Mouse (Mus musculus) thymus, postnatal 10 days (tissue): ENCODE measurements around the gene Bptf.
A peak's percentile ranks its signal among the peaks of the same experiment; 100 is the strongest.
"Not testable (repeated sequence)": the region's sequence is repeated elsewhere in the genome, so short reads cannot be mapped to it uniquely, and the experiment has no call there.

Source experiments
- DNase-seq, 2 experiments: peaks; one replicate each; pipeline ENCODE4 v3.0.0; 2021; ENCODE audit warnings: low spot score in 2 of 2

The Bptf gene

DNA sequence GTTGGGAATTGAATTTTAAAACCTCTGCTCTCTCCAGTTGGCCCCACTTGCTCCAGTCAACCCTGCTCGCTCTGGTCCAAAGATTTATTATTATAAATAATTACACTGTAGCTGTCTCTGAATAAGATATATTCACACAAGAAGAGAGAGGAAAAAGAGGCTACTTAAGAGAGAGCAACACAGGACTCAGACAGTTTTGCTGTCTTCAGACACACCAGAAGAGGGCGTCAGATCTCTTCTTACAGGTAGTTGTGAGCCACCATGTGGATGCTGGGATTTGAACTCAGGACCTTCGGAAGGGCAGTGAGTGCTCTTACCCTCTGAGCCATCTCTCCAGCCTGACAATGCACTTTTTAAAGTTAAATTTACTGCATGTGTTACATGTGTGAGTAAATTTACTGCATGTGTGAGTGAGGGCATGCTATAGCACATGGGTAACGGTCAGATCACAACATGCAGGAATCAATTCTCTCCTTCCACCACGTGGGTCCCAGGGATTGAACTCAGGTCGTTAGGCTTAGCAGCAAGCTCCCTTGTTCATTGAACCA is 114.5 kb downstream of the Bptf start:
- no peak for DNase-seq

DNA sequence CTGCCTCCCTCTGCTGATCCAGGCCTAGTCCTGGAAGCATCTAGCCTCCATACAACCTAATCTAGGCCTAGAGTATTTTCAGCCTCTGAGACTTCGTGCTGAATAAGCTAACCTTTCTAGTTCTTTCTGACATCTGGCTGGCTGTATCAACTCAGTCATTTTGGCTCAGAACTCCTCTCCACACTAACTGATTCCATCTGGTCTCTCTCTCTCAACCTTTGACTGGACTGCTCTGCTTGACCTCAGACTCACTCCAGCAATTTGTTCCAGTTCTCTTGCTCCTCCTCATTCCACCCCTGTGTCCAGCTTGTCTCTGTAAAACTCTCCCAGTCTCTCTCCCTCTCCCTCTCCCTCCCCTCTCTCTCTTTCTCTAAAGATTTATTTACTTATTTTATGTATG is 115.0 kb downstream of the Bptf start:
- no peak for DNase-seq

DNA sequence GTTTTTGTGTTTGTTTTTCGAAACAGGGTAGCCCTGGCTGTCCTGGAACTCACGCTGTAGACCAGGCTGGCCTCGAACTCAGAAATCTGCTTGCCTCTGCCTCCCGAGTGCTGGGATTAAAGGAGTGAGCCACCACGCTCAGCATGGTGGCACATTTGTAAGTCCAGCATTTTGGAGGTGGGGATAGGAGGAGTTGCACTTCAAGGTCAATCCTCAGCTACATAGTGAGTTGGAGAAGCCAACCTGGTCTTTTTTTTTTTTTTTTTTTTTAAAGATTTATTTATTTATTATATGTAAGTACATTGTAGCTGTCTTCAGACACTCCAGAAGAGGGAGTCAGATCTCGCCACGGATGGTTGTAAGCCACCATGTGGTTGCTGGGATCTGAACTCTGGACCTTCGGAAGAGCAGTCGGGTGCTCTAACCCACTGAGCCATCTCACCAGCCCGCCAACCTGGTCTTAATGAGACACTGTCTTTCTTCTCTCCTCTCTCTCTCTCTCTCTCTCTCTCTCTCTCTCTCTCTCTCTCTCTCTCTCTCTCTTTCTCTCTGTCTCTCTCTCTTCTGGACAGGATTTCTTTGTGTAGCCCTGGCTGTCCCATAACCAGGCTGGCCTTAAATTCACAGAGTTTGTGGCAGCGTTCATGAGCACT is 116.3 kb downstream of the Bptf start:
- DNase-seq = not testable (repeated sequence)

DNA sequence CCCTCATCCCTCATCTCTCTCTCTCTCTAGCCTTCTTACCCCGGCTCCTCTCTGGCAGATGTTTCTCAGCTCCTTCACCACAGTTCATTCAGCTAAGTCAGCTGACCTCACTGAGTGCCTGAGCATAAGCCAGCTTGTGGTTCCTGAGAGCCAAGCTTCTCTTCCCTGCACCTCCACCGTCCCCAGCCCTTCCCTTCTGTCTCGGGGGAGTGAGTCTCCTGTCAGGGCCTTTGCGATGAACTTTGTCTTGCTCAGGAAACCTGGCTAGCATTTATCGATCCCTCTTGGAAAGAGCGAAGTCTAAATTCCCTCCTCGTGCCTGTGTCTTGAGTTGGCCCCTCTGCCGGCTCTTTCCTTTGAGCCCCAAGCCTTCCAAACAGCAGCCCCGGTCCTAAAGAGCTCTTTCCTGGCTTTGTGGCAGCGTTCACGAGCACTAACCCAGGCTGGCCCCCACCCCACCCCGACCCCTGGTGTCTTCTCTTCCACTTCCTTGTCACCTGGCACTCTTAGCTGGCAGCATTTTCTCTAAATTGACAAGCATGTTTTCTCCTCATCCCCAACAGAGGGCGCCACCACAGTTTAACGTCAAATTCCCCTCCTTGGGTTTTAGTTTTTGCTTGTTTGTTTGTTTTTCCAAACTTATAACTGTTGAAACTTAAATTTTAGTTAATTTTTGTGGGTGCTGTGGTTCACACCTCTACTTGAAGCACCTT is 117.2 kb downstream of the Bptf start:
- peak; percentile 45 to 67 for DNase-seq

DNA sequence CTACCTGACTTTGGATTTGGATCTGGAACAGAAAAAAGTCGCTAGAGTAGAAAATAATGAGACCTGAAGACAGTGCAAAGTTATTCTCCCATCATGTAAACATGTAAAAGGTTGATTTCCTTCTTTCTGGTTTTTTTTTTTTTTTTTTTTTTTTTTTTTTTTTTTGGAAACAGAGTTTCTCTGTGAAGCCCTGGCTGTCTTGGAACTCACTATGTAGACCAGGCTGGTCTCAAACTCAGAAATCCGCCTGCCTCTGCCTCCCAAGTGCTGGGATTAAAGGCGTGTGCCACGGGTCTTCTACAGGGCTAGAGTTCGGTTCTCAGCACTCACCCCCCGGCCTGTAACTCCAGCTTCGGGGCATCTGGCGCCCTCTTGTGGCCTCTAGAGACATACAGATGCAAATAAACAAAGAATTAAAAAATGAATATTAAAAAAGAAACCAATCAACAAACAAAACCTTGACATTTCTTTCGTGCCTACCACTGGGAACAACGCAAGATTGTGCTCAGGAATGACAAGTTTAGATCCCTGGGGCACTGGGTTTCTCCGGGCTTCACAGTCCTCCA is 117.8 kb downstream of the Bptf start:
- DNase-seq = no peak

DNA sequence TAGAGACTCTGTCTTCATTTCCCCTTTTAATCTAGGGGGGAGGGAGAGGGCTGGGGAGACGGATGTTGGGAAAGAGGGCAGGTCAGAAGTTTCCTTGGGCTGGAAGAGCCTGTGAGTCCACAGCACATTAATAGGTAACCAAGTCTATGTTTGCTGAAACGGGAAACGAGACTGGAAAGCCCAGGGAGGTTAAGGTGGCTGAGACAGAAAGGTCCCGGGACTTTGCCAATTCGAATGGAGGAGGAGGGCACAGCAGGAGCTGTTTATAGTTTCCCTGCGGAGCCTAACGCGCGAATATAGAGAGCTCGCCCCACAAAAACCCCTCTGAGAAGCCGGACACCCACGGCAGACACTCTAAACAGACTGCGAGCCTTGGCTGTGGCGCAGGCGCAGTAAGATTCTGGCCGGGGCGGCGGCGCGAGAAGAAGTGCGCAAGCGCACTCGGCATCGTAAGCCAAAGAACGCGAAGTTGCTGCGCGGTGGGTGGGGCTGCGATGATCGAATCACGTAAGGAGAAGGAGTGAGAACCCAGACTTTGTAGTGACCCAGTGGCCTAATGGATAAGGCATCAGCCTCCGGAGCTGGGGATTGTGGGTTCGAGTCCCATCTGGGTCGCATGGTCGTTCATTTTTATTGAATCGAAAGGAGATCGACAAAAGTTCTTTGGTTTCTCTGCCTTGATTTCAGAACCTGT is 119.5 kb downstream of the Bptf start:
- DNase-seq = peak; percentile 92 to 95

DNA sequence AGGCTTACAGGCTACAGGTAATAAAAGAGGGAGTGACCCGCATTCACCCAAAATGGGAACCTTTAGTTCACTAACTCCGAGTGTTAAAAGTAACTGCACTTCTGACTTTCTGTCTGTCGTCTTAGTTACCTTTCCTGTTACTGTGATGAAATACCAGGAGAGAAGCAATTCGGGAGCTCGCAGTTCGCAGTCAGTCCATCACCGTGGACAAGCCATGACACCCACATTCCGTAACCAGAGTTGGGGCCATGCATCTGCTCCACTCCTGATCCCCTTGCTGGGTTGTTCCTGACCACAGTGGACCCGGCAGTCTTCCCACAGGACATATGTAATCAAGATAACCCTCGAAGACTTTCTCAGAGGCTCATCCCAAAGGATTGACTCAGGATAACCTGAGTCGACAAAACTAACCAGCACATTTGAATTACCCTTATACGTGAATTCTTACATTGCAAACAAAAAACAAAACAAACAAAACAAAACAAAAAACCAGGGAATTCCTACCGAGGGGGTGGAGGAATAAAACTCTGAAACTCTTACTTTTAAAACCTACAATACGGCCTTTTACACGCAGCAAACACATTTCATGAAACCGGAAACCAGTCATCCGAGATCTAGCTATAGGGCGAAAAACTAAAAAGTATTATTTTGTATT is 120.1 kb downstream of the Bptf start:
- no peak for DNase-seq

DNA sequence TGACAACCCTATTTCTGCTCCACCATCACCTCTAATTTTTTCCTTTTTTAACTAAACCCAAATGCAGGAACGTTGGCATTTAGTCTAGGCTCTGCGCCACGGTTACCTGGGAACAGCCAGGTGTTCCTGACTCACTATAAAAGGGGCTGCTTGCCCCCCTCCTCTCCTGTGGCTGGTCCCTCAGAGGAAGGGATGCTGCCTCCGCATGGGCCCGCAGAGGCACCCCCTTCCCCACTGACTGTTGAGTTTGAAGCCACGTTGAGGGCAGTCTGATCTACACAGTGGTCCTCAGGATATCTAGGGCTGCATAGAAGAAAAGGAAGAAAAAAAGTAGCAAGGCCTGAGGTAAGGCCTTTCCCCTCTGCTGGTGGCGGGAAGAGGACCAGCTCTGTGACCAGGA is 120.8 kb downstream of the Bptf start:
- DNase-seq = no peak

DNA sequence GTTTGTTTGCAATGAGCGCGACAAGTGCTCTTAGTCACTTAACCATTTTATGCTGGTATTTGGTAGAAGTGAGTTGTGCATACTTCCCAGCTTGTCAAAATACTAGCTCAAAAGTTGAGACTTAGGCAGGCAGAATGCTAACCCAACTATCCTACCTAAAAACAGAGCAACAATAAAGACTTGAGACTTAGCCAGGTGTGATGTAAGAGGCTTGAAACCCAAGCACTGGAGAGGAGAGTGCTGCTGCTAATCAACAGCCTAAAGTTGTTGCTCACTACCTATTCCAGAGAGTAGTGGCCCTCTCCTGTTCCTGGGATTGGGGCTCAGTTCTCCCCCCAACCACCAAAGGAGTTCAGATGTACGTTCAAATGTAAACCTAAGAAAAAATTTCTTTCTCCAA is 121.5 kb downstream of the Bptf start:
- DNase-seq = no peak

DNA sequence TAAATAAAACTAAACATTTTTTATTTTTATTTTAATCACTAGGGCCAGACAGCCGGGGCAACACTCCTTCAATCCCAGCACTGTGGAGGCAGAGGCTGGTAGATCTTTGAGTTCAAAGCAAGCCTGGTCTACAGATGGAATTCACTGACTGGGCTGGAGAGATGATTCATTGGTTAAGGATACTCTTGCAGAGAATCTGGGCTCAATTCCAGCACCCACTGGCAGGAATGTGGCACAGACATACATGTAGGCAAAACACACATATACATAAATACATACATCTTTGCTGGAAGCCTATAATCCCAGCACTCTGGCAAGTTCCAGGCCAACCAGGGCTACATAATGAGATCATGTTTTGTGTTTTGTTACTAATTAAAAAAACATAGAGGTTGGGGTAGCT is 126.4 kb downstream of the Bptf start:
- no peak for DNase-seq

DNA sequence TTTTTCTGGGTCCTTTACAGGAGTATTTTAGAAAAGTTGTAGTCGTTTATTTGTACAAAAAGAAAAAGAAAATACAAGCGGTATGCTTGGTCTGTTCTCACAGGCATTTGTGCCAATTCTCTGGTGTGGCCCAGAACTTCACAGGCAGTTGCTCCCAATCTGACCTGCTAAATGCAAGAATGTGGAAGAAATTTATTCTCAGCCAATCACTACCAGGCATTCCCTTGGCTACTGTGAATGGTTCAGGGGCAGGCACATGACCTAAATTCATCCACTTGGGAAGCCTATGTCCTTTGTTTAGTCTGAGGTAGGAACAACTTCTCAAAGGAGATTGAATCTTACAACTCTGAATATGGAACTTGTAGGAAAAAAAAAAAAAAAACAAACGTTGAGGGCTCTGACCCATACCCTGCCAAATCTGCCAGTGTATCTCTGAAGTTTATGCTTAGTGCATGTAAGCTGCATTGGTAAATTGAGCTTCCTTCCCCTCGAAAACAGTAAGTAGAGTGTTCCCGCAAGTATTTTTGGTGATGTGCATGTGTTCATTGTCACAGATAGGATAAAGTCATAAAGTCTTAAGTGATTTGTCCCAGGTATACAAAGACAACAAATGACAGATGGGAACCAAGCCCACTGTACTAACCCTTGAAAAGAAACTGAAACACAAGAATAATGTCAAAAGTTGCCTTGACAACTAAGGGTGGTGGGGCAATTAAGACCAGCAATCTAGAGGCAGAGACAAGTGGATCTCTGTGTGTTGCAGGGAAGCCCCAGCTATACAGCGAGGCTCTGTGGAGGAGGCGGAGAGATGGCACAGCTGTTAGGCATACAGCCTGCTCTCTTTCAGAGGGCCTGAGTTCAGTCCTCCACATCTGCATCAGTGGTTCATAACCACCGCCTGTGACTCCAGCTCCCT is 129.9 kb downstream of the Bptf start:
- no peak for DNase-seq

DNA sequence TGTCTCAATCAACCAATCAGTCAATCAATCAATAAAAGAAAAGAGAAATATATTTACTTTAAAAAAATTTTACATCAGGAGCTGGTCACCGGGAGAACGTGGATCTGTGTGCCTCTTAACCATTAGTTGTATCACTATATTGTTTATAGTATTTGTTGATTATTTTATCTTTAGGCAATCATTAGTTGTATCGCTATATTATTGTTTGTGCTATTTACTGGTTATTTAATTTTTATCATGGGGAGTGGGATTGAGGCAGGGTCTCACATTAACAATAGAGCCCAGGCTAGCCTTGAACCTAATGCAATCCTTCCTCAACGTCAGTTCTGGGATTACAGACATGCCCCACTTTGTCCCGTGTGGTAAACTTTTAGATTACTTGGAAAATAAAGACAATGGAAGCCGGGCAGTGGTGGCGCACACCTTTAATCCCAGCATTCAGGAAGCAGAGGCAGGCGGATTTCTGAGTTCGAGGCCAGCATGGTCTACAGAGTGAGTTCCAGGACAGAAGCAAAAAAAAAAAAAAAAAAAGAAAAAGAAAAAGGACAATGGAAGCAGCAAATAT is 131.9 kb downstream of the Bptf start:
- no peak for DNase-seq

DNA sequence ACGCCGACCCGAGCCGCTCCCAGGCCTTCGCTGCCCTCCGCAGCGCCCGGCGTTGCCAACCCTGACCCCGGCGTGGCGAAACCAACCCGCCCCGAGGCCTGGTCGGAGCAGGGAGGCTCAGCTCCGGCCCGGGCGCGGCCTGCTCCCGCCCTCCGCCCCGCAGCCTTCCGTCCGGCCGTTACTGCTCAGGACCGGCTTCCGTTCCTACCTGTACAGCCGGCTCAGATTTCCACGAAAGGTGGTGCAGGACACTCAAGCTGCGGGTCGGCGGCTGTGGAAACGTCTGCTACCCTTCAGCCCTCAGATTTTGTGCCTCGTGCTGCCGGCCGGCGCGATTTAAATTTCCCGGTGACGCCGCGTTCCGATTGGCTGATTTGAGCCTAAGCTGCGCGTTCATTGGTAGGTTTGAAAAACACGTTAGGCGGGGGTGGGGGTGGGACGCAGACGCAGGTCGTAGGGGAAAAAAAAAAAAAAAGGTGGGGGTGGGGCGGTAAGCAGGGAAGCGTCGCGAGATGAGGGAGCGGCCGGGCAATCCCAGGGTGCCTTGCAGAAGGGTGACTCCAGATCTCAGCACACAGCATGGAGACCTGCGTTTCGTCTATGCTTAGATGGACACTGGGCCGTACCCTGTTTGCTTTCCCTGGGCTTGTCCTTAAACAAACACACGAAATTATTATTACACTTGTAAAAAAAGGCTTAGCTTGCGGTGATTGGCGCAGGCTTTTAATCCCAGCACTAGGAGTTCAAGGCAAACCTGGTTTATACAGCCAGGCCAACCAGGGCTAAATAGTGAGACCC is 132.6 kb downstream of the Bptf start, which contains the start of gene Kpna2:
Gene Kpna2, minus strand, starts transcription at position 391 of the 798 bp plus-strand sequence.
- DNase-seq = peak; percentile 85 to 89

DNA sequence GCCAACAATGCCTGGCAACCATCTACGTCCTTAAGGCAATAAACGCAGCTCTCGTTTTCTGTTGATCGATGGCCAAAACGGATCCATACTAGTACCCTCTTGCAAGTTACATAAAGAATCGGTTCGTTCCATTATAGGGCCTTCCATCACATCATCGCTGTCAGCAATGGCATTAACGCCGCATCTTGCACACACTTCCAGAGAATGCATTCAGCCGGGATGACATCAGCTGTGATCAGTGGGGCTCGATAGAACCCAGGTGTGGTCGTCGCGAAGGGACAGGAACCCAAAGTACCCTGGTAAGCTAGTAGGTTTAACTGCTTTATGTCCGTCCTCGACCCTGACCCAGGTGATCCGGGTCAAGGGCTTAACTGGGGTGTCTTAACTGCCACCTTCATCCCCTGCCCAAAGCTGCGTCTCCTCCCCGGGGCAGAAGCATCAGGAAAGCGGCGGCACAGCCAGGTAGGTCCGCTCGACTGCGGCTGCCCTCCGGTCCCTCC is 133.2 kb downstream of the Bptf start:
- peak in 1 of 2 experiments; percentile 19 for DNase-seq

DNA sequence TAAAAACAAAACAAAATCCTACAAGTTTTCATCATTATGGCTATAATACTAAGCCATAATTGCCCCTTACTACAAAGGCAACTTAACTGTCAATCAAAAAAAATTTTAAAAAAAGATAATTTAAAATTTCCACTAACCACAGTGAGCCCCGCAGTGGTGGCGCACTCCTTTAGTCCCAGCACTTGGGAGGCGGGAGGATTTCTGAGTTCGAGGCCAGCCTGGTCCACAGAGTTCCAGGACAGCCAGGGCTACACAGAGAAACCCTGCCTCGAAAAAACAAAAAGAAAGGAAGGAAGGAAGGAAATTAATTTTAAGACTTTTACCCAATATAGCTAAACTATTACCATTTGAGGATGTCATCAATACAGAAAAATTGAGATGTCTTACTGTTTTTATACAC is 134.0 kb downstream of the Bptf start:
- no peak for DNase-seq

DNA sequence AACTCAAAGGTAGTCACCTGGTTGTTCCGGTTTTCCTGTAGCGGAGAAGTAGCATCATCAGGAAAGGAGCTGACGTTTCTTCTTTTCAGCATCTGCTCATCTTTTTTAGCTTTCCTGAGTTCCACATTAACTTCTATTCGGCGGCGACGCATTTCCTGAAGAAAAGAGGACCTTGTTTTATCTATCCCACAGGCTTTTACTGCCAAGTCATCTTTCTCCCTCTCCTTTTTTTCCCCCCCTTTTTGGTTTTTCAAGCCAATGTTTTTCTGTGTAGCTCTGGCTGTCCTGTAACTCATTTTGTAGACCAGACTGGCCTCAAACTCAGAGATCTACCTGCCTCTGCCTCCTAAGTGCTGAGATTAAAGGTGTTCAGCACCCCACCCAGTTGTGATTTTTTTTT is 135.4 kb downstream of the Bptf start:
- DNase-seq = not testable (repeated sequence)

DNA sequence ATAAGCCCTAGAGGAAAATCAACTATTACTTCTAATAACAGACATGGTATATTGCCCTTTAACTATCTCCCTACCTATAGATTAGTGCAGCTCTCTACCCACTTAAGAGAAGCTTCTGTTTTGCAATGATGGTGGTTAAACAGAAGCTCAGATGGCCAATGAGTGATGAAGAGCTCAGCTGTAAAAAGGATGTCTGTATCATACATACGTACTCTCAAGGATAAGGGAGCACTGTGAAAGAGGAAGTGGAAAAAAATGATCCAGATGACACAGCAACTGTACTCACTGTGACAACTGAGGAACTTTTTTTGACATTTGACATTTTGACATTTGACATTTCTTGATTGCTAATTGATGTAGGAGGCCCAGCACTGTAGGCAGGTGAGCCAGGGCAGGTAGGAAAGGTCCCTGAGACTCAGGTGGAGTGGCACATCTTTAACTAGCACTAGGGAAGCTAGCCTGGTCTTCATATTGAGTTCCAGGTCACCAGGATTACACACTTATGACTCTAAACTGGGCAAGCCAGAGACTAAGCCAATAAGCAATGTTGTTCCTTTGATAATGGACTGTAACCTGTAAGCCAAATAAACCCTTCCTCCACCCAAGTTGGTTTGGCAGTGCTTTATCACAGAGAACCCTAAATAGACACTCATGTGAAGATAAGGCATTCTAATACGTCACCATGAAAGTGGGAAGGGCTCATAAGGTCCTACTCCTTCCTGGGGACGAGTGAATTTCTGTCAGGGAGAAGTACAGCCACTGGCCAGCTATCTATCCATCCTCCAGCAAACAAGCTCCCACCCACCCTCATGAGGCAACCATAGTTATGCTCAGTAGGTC is 137.5 kb downstream of the Bptf start:
- DNase-seq = no peak

DNA sequence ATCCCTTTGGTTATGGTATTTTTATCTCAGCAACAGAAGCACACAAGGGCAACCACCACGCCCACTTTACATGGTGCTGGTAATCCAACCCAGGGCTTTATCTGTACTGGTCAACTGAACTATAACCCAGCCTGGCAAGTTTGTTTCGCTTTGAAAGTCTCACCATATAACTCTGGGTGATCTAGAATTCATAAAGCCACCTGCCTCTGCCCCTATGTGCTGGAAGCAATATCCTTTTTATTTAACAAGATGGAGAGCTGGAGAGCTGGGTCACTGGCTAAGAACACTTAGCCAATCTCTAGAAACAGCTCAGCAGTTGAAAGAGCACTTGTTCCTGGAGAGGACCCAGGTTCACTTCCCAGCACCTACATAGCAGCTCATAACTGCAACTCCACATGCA is 144.5 kb downstream of the Bptf start:
- no peak for DNase-seq
